Mouse (Mus musculus) CH12.LX (cell line): ENCODE results near the gene Csnk1g2. TPM values are rescaled to one million over a fixed set of nuclear protein-coding genes. Genes with fewer than 3 reads are reported as not detected.

ENCODE experiments used
- DNase-seq: peaks from one replicate; pipeline ENCODE4 v3.0.0-alpha.2; 2013; ENCODE audit errors: extremely low read depth
- H3K27ac ChIP-seq: 2 replicates; pipeline ENCODE4 v1.5.1; 2012; ENCODE audit warnings: low read depth, mild to moderate bottlenecking, control low read depth, moderate library complexity; ENCODE audit not compliant: insufficient read depth
- H3K27me3 ChIP-seq: replicated peaks from 2 replicates; pipeline ENCODE3; 2012; ENCODE audit warnings: inconsistent platforms
- H3K36me3 ChIP-seq, 2 experiments: replicated peaks in 1 of 2; 2 replicates each; pipeline versions ENCODE3 to v1.6.1; 2012; ENCODE audit warnings: inconsistent platforms in 1 of 2, low read length in 1 of 2, mild to moderate bottlenecking in 1 of 2, mixed read lengths in 1 of 2, moderate library complexity in 1 of 2; ENCODE audit not compliant: control insufficient read depth in 1 of 2, insufficient read depth in 1 of 2
- H3K4me1 ChIP-seq, 2 experiments: 2 replicates each; pipeline ENCODE4 v1.6.1; 2012; ENCODE audit warnings: inconsistent platforms in 1 of 2, moderate library complexity in 1 of 2; ENCODE audit not compliant: insufficient read depth in 2 of 2, control insufficient read depth in 1 of 2
- H3K4me2 ChIP-seq: 2 replicates; pipeline ENCODE4 v1.6.1; 2012; ENCODE audit warnings: low read depth, mild to moderate bottlenecking, control low read depth; ENCODE audit not compliant: poor library complexity, insufficient read depth, severe bottlenecking
- H3K4me3 ChIP-seq, 3 experiments: fragments of 150-350 bp in 1 of 3; sonication (generic) in 1 of 3; replicated peaks in 1 of 3; 2 replicates each; pipeline versions ENCODE3 to v1.5.1; 2011 to 2012; ENCODE audit warnings: low read depth in 2 of 3, low read length in 2 of 3, mild to moderate bottlenecking in 2 of 3, moderate library complexity in 2 of 3, control low read depth in 1 of 3, improper control_type of control experiment in 1 of 3, inconsistent platforms in 1 of 3, mixed read lengths in 1 of 3; ENCODE audit not compliant: poor library complexity in 1 of 3
- H3K79me2 ChIP-seq: replicated peaks from 2 replicates; pipeline ENCODE4 v1.6.1; 2012; ENCODE audit warnings: mild to moderate bottlenecking, moderate library complexity; ENCODE audit not compliant: control insufficient read depth, poor library complexity, insufficient read depth, severe bottlenecking; ENCODE audit errors: extremely low read depth
- H3K9ac ChIP-seq: 2 replicates; pipeline ENCODE4 v1.6.1; 2012; ENCODE audit warnings: low read depth, mild to moderate bottlenecking, control low read depth, moderate library complexity; ENCODE audit not compliant: insufficient read depth
- H3K9me3 ChIP-seq: replicated peaks from 2 replicates; pipeline ENCODE3; 2012; ENCODE audit warnings: low read length, inconsistent platforms, mixed read lengths
- BHLHE40 ChIP-seq: IDR thresholded peaks from 2 replicates; pipeline ENCODE4 v1.6.1; 2011; ENCODE audit warnings: mild to moderate bottlenecking, low read depth, low read length, improper control_type of control experiment
- CTCF ChIP-seq, 2 experiments: IDR thresholded peaks in 1 of 2; conservative IDR thresholded peaks in 1 of 2; 2 replicates each; pipeline ENCODE4 v1.5.1; 2011 to 2012; ENCODE audit warnings: low read depth in 2 of 2, low read length in 2 of 2, improper control_type of control experiment in 1 of 2, inconsistent platforms in 1 of 2, mild to moderate bottlenecking in 1 of 2, moderate library complexity in 1 of 2
- E2F4 ChIP-seq: IDR thresholded peaks from 2 replicates; pipeline ENCODE4 v1.6.1; 2011; ENCODE audit warnings: low read depth, low read length, improper control_type of control experiment; ENCODE audit not compliant: insufficient replicate concordance
- GABPA ChIP-seq: IDR thresholded peaks from 2 replicates; pipeline ENCODE4 v1.6.1; 2012; ENCODE audit warnings: low read depth, low read length, improper control_type of control experiment, inconsistent platforms; ENCODE audit not compliant: insufficient replicate concordance
- JUND ChIP-seq: conservative IDR thresholded peaks from 2 replicates; pipeline ENCODE4 v1.6.1; 2011; ENCODE audit warnings: low read depth, low read length, improper control_type of control experiment
- KAT2A ChIP-seq: IDR thresholded peaks from 2 replicates; pipeline ENCODE4 v1.6.1; 2012; ENCODE audit warnings: low read length, improper control_type of control experiment, inconsistent platforms; ENCODE audit not compliant: insufficient replicate concordance
- MAFK ChIP-seq: IDR thresholded peaks from 2 replicates; pipeline ENCODE4 v1.6.1; 2011; ENCODE audit warnings: low read length, improper control_type of control experiment; ENCODE audit not compliant: insufficient replicate concordance
- MEF2A ChIP-seq: IDR thresholded peaks from 2 replicates; pipeline ENCODE4 v1.6.1; 2014; ENCODE audit warnings: low read depth, mild to moderate bottlenecking, inconsistent platforms, low read length, improper control_type of control experiment, borderline replicate concordance
- NELFE ChIP-seq: IDR thresholded peaks from 2 replicates; pipeline ENCODE4 v1.6.1; 2011; ENCODE audit warnings: low read depth, low read length, improper control_type of control experiment
- PAX5 ChIP-seq: IDR thresholded peaks from 2 replicates; pipeline ENCODE4 v1.6.1; 2012; ENCODE audit warnings: low read length, inconsistent platforms, mixed read lengths
- POLR2A ChIP-seq: IDR thresholded peaks from 2 replicates; pipeline ENCODE4 v1.6.1; 2011; ENCODE audit warnings: low read depth, mild to moderate bottlenecking, improper control_type of control experiment, low read length
- RAD21 ChIP-seq: IDR thresholded peaks from 2 replicates; pipeline ENCODE4 v1.6.1; 2011; ENCODE audit warnings: low read depth, mild to moderate bottlenecking, low read length, improper control_type of control experiment, moderate library complexity
- SIN3A ChIP-seq: IDR thresholded peaks from 2 replicates; pipeline ENCODE4 v1.6.1; 2012; ENCODE audit warnings: low read length, improper control_type of control experiment, inconsistent platforms
- SMC3 ChIP-seq: IDR thresholded peaks from 2 replicates; pipeline ENCODE4 v1.6.1; 2011; ENCODE audit warnings: low read depth, low read length, improper control_type of control experiment
- UBTF ChIP-seq: IDR thresholded peaks from 2 replicates; pipeline ENCODE4 v1.6.1; 2012; ENCODE audit warnings: low read depth, mild to moderate bottlenecking, inconsistent platforms, low read length, improper control_type of control experiment, moderate library complexity
- USF1 ChIP-seq: IDR thresholded peaks from 2 replicates; pipeline ENCODE4 v1.6.1; 2014; ENCODE audit warnings: low read depth, mild to moderate bottlenecking, inconsistent platforms, low read length, improper control_type of control experiment
- USF2 ChIP-seq: conservative IDR thresholded peaks from 2 replicates; pipeline ENCODE4 v1.6.1; 2011; ENCODE audit warnings: low read depth, low read length, improper control_type of control experiment
- ZC3H11A ChIP-seq: IDR thresholded peaks from 2 replicates; pipeline ENCODE4 v1.6.1; 2012; ENCODE audit warnings: low read depth, mild to moderate bottlenecking, inconsistent platforms, low read length, improper control_type of control experiment
- ZMIZ1 ChIP-seq: IDR thresholded peaks from 2 replicates; pipeline ENCODE4 v1.6.1; 2012; ENCODE audit warnings: low read depth, mild to moderate bottlenecking, inconsistent platforms, low read length, improper control_type of control experiment
- ZNF384 ChIP-seq: IDR thresholded peaks from 2 replicates; pipeline ENCODE4 v1.6.1; 2012; ENCODE audit warnings: low read depth, low read length, improper control_type of control experiment, inconsistent platforms
- dilution Hi-C: fragments of 300-500 bp; cut with MboI; formaldehyde crosslinking; loops from 2 replicates; pipeline ENCODE4 v1.14.3; 2020; ENCODE audit warnings: low sequenced_read_pairs; ENCODE audit not compliant: extremely low pct_unique_long_range_greater_than_20kb, extremely low pct_ligation_motif_present
- in situ Hi-C: fragments of 300-500 bp; cut with MboI; formaldehyde crosslinking; loops from 3 replicates; pipeline ENCODE4 v1.14.3; 2019; ENCODE audit warnings: low sequenced_read_pairs, low pct_ligation_motif_present, low pct_unique_long_range_greater_than_20kb, mixed read lengths
- polyA plus RNA-seq: library from polyadenylated mRNA; unstranded; fragments of >175 nt; gene quantifications from 2 replicates; pipeline ENCODE4 v1.2.1, GENCODE M21; 2012; ENCODE audit warnings: low read depth; ENCODE audit not compliant: insufficient read length
- total RNA-seq, 2 experiments: library from RNA; depleted of rRNA; stranded (reverse); fragments of 300-350 nt in 1 of 2; fragments of >200 nt in 1 of 2; gene quantifications; 2 replicates each; pipeline ENCODE4 v1.2.3; 2012 to 2014

Csnk1g2 gene
- total and polyA plus RNA-seq, 3 experiments = 44.1 to 59.0 (median 50.1) TPM

DNA sequence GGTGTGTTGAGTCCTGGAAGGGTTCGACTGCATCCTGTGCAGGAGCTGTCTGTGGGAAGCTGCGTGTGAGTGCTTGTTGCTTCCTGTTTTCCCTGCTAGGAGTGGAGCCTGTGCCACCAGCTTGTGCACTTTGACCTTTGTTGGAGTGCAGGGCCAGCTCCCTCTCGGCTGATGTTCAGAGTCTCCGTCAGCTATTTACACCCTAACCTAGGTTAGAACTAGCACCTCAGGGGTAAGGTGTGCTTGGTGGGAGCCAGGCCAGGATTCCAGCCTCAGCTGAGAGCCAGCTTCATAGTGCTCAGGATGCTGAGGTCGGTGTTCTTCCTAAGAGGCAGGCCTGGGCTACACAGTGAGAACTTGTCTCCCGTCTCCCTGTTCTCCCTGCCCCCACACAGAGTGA lies 12.7 kb downstream of the Csnk1g2 start:
- Histone ChIP-seq H3K27ac (no peak overlapping the region), H3K4me1 (peaks cover 2 to 12% of the 10 kb centered on the region in 2 experiments; a peak in 2 of 4 replicates), H3K4me3 (no peak overlapping the region), H3K9ac (no peak overlapping the region), H3K36me3 (peaks cover 74 to 95% of the 10 kb centered on the region in 2 experiments), H3K4me2 (no peak overlapping the region), H3K27me3 (no peaks in the 10 kb centered on the region), H3K9me3 (no peaks in the 10 kb centered on the region), H3K79me2 (peaks cover 7% of the 10 kb centered on the region; the same call in 1 of the 2 replicates)
- dilution Hi-C loops (no loop called here), in situ Hi-C loops (no loop called here)
- no peak for DNase-seq
- TF ChIP-seq ZC3H11A = no peak

DNA sequence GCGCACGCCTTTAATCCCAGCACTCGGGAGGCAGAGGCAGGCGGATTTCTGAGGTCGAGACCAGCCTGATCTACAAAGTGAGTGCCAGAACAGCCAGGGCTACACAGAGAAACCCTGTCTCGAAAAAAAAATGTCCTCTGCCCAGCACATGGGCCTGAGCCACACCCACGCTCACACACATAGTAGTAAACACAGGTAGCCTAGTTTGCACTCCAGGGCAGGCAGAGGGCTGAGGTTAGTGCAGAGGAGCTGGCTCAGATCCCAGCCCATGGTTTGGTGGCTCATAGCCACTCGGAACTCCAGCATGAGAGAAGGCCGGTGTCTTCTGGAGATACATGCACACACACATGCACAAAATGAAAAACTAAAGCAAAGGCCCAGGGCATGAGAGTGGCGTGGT lies 24.3 kb downstream of the Csnk1g2 start:
- no peak overlapping the region for H3K9ac ChIP-seq
- dilution Hi-C loops (no loop called here), in situ Hi-C loops (no loop called here)
- no peak overlapping the region for H3K4me2 ChIP-seq
- TF ChIP-seq MAFK (no peak), E2F4 (no peak), NELFE (no peak), CTCF (conservative IDR thresholded peaks at IDR 0.05 in 1 of 2, IDR thresholded peaks at IDR 0.05 in 1 of 2; ENCODE audit: low read depth in 2 of 2, low read length in 2 of 2) (no peak), BHLHE40 (no peak), USF2 (no peak), SIN3A (no peak), ZMIZ1 (no peak), JUND (no peak), USF1 (no peak), KAT2A (no peak), PAX5 (no peak), SMC3 (no peak), GABPA (no peak), ZC3H11A (no peak), POLR2A (no peak), UBTF (no peak), MEF2A (no peak), ZNF384 (no peak), RAD21 (no peak)
- peaks cover 29 to 68% of the 10 kb centered on the region in 2 experiments for H3K36me3 ChIP-seq
- DNase-seq = no peak
- H3K4me1 ChIP-seq = peaks cover 5 to 7% of the 10 kb centered on the region in 2 experiments; a peak in 2 of 4 replicates
- no peaks in the 10 kb centered on the region for H3K27me3 ChIP-seq
- H3K4me3 ChIP-seq = no peak overlapping the region
- no peaks in the 10 kb centered on the region for H3K79me2 ChIP-seq
- H3K9me3 ChIP-seq = no peaks in the 10 kb centered on the region
- H3K27ac ChIP-seq = no peak overlapping the region
